Mouse (Mus musculus) right cerebral cortex, postnatal 14 days (tissue): Measurements from ENCODE around the gene Psmb6.

Source experiments
- DNase-seq: peaks from one replicate; pipeline ENCODE4 v3.0.0; 2022

Gene Psmb6

GRCm38 (mm10) chr11:70573872-70574271, 48.7 kb downstream of the Psmb6 start:
- no peak for DNase-seq

DNA sequence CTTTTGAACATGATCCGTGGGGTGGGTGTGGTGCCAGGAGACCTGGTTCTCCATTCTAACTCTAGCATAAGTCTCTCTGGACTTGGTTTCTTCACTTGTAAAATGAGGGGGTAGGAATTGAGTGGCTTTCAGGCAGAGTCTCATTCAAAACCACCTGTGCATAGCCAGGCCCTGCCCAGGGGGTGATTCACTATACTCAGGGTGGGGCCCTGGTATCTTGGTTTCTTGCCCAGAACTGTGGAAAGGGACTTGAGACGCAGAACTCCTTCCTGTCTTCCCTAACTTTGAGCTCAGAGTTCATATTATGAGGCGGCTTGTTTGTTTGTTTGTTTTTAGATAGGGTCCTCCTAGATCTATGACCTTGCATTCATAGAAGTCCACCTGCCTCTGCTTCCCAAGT, 52.0 kb downstream of the Psmb6 start:
- no peak for DNase-seq
